Mouse (Mus musculus) liver, embryonic 14 days (tissue): ENCODE measurements around the gene Nptx1. TPM values are rescaled to one million over a fixed set of nuclear protein-coding genes. Genes with fewer than 3 reads are reported as not detected.

Experiments used
- polyA plus RNA-seq: library from polyadenylated mRNA; depleted of rRNA; stranded (reverse); fragments of >200 nt; gene quantifications from 2 replicates; pipeline ENCODE4 v1.2.3, GENCODE M21; 2012; rRNA removed

Gene Nptx1
- 0.01 and 0.02 TPM in 2 replicates for polyA plus RNA-seq

DNA sequence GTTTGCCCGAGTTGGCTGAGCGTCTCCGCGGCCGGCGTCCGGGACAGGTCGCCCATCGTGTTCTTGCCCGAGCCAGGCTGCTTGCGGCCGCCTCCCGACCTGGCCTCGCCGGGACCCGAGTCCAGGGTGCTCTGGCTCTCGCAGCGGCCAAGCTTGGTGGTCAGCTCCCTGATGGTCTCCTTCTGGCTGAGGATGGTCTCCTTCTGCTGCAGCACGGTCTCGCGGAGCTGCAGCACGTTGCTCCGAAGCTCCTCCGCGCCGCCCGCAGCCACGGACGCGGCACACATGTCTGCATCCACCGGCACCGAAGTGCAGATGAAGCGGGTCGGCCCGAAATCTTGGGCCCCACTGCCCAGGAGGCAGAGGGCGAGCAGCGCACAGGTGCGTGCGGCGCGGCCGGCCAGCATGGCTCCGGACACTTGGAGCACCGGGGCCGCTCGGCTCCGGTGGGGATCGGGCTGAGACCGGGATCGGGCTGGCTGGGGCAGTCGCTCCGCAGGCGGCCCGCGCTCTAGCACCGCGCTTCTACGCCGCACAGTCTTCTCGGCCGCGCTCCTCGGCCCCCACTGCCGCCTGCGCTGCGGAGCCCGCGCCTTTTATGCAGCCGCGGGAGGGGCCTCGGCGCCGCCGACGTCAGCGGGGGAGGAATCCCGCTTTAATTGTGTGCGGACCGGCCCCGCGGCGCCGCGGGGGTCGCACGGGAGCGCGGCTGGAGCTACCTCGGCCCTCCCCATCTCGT, at the start of gene Nptx1:
TSS of gene Nptx1 (minus strand) at position 571 of the 739 bp plus-strand sequence.

DNA sequence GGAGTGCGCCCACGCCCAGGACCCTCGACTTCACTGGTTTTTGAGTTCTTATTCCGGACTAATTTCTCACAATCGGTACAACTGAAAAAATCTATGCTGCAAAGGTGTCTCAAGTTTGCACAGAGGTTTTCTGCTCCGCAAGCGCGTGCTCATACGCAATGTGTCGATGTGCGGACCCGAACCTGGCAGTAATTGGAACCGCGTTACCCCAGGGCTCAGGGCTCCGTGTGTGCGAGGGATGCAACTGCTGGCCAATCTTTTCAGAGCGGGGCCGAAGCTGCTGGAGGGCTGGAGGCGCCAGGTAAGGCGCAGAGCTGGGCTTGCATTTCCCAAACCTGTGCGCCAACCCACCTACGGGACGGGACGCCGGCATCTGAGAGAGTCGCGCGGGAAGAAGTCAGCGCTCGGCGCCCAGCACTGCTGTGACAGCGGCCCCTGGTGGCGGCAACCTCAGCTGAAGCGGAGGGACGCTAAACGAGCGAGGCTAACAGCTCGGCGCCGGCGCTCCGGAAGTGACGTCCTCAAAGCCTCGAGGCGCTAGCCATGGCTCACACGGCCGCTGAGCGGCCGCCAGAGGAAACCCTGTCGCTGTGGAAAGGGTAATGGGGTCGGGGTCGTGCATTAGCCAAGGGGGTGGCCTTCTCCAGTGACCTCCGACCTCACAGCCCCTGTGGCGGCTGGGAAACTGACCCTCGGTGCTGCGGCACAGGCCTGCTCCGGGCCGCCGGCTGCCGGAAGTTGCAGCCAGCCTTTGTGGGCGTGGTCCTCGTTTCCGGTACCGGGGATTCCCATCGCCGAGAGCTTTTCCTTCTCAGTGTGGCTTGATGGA, 56.5 kb downstream of the Nptx1 start, which contains the start of gene Endov:
TSS of gene Endov (plus strand) at position 487 of the 829 bp plus-strand sequence.

Other genes starting within 250 kb of the Nptx1 start
- gene Eif4a3, start 247.7 kb downstream of the Nptx1 start, polyA plus RNA-seq: 102 and 104 TPM in 2 replicates
- gene Card14, start 240.0 kb downstream of the Nptx1 start, polyA plus RNA-seq: 0.18 and 0.22 TPM in 2 replicates
- 0.94 and 1.1 TPM in 2 replicates for gene Sgsh, start 192.2 kb downstream of the Nptx1 start, polyA plus RNA-seq
- gene Slc26a11, start 192.2 kb downstream of the Nptx1 start, polyA plus RNA-seq: 0.88 and 1.4 TPM in 2 replicates
- 8.1 and 13.4 TPM in 2 replicates for gene Rnf213, start 154.7 kb downstream of the Nptx1 start, polyA plus RNA-seq
- 4.1 and 4.8 TPM in 2 replicates for gene Endov, start 56.4 kb downstream of the Nptx1 start, polyA plus RNA-seq
- 5.2 and 6.1 TPM in 2 replicates for gene Rptor, start 55.2 kb upstream of the Nptx1 start, polyA plus RNA-seq